Mouse (Mus musculus): ENCODE data around the gene Gm10220.
"Not testable (repeated sequence)": the region's sequence is repeated elsewhere in the genome, so short reads cannot be mapped to it uniquely, and the experiment has no call there.

The Gm10220 gene

GRCm38 (mm10) chr5:26121321-26121720, at the start of gene Gm10220:
Gene Gm10220, minus strand, starts transcription at chr5:26121421.
- not testable (repeated sequence) for DNase-seq (ENCODE audit: low spot score in 2 of 2)

GRCm38 (mm10) chr5:26169855-26170254, 48.6 kb upstream of the Gm10220 start:
- no peak for DNase-seq (ENCODE audit: low spot score in 2 of 2)

GRCm38 (mm10) chr5:26165791-26166165, 44.6 kb upstream of the Gm10220 start:
- DNase-seq (ENCODE audit: low spot score in 2 of 2): no peak

- no peak for DNase-seq (ENCODE audit: low spot score in 2 of 2)
Measured at GRCm38 (mm10) chr5:26165036-26165790, 44.0 kb upstream of the Gm10220 start.

- DNase-seq (ENCODE audit: low spot score in 2 of 2): no peak
Measured at GRCm38 (mm10) chr5:26157396-26158170, 36.4 kb upstream of the Gm10220 start.

- DNase-seq (ENCODE audit: low spot score in 2 of 2): no peak
Measured at GRCm38 (mm10) chr5:26142891-26143290, 21.7 kb upstream of the Gm10220 start.

GRCm38 (mm10) chr5:26105262-26105661, 16.0 kb downstream of the Gm10220 start, which contains the start of gene 5031410I06Rik:
Gene 5031410I06Rik, minus strand, starts transcription at chr5:26105362.
- DNase-seq (ENCODE audit: low spot score in 2 of 2): not testable (repeated sequence)

GRCm38 (mm10) chr5:26089191-26089590, 32.0 kb downstream of the Gm10220 start, which contains the start of gene Gm10471:
Gene Gm10471, minus strand, starts transcription at chr5:26089291.
- not testable (repeated sequence) for DNase-seq (ENCODE audit: low spot score in 2 of 2)

GRCm38 (mm10) chr5:26079023-26079422, 42.2 kb downstream of the Gm10220 start:
- not testable (repeated sequence) for DNase-seq (ENCODE audit: low spot score in 2 of 2)

GRCm38 (mm10) chr5:26070716-26071115, 50.5 kb downstream of the Gm10220 start:
- no peak for DNase-seq (ENCODE audit: low spot score in 2 of 2)

Data from right cerebral cortex, adult 2 months (tissue).